25 mouse cellular contexts compared by ENCODE assay signal in genomic region chr4:76023756-76024501, GRCm38 (mm10).
DNase-seq lines count a peak whose midpoint lies in the region; ATAC-seq and TF ChIP-seq lines count a peak whose summit lies in the region.
"Had no signal": no experiment of that assay in that cellular context is flagged by ENCODE, and none has a peak within 500 bp of the region (broad histone marks: within the 10 kb centered on the region; RNA-seq: fewer than 3 reads in every experiment).

No protein-coding gene starts in this region.

- WGBS in forebrain, postnatal 0 days: 41% methylated on average over 13 of the region's 13 CpGs
- WGBS in forebrain, embryonic 10.5 days: 83% methylated on average over 13 of the region's 13 CpGs
- WGBS in lung, embryonic 16.5 days: 50% methylated on average over 13 of the region's 13 CpGs
- WGBS in neural tube, embryonic 13.5 days: 62% methylated on average over 13 of the region's 13 CpGs

- H3K4me2 ChIP-seq in forebrain, postnatal 0 days (ENCODE audit: low read depth): no peak overlapping the region
- no peak overlapping the region for H3K4me2 ChIP-seq in lung, embryonic 16.5 days (ENCODE audit: low read depth, low read length)
- no peak overlapping the region for H3K4me2 ChIP-seq in neural tube, embryonic 13.5 days
- H3K4me2 ChIP-seq: embryonic facial prominence, embryonic 13.5 days; heart, embryonic 13.5 days; hindbrain, embryonic 14.5 days had no signal

- 0 out of 2 replicates have a peak, but pooled peaks have one; percentile 18 for ATAC-seq in forebrain, postnatal 0 days
- ATAC-seq in lung, embryonic 16.5 days (ENCODE audit: low read depth): peak; percentile 91
- no peak for ATAC-seq in neural tube, embryonic 13.5 days (ENCODE audit: low read depth)
- ATAC-seq: CD4-positive, CD25-positive, alpha-beta regulatory T cell, adult 4 months; hindbrain, postnatal 0 days; inflammation-experienced regulatory T-cells, adult 6 months had no signal

- TF ChIP-seq CTCF in forebrain, postnatal 0 days (IDR thresholded peaks at IDR 0.05; ENCODE audit: low read depth): no peak

- no peaks in the 10 kb centered on the region for H3K4me1 ChIP-seq in forebrain, postnatal 0 days (ENCODE audit: insufficient read depth)
- H3K4me1 ChIP-seq in forebrain, embryonic 10.5 days: peaks cover 13% of the 10 kb centered on the region
- no peaks in the 10 kb centered on the region for H3K4me1 ChIP-seq in lung, embryonic 16.5 days (replicated peaks; ENCODE audit: control insufficient read depth, insufficient read depth, low read length)
- peaks cover 17% of the 10 kb centered on the region for H3K4me1 ChIP-seq in neural tube, embryonic 13.5 days (replicated peaks)
- H3K4me1 ChIP-seq: embryonic facial prominence, embryonic 10.5 days; embryonic facial prominence, embryonic 13.5 days; heart, embryonic 10.5 days; heart, embryonic 13.5 days had no signal

- H3K27me3 ChIP-seq in forebrain, postnatal 0 days (ENCODE audit: insufficient read depth, low read length): no peaks in the 10 kb centered on the region
- no peaks in the 10 kb centered on the region for H3K27me3 ChIP-seq in forebrain, embryonic 10.5 days (ENCODE audit: poor library complexity, severe bottlenecking)
- H3K27me3 ChIP-seq in lung, embryonic 16.5 days (ENCODE audit: control insufficient read depth, insufficient read depth, low read depth, low read length): no peaks in the 10 kb centered on the region
- H3K27me3 ChIP-seq in neural tube, embryonic 13.5 days: no peaks in the 10 kb centered on the region
- H3K27me3 ChIP-seq: embryonic facial prominence, embryonic 13.5 days; heart, embryonic 13.5 days had no signal

- no peaks in the 10 kb centered on the region for H3K9me3 ChIP-seq in forebrain, postnatal 0 days (ENCODE audit: low read length)
- no peaks in the 10 kb centered on the region for H3K9me3 ChIP-seq in forebrain, embryonic 10.5 days
- no peaks in the 10 kb centered on the region for H3K9me3 ChIP-seq in lung, embryonic 16.5 days (ENCODE audit: control insufficient read depth, low read length)
- H3K9me3 ChIP-seq in neural tube, embryonic 13.5 days: no peaks in the 10 kb centered on the region
- H3K9me3 ChIP-seq: embryonic facial prominence, embryonic 10.5 days; embryonic facial prominence, embryonic 13.5 days; heart, embryonic 10.5 days; heart, embryonic 13.5 days had no signal

- no peak overlapping the region for H3K27ac ChIP-seq in forebrain, postnatal 0 days (ENCODE audit: low read depth, low read length)
- H3K27ac ChIP-seq in forebrain, embryonic 10.5 days: no peak overlapping the region
- H3K27ac ChIP-seq in lung, embryonic 16.5 days (ENCODE audit: low read length): peak overlapping the region; percentile 76
- peak overlapping the region; percentile 62 for H3K27ac ChIP-seq in neural tube, embryonic 13.5 days (replicated peaks)
- H3K27ac ChIP-seq: embryonic facial prominence, embryonic 10.5 days; embryonic facial prominence, embryonic 13.5 days; heart, adult 2 months; heart, embryonic 10.5 days; heart, embryonic 13.5 days; hindbrain, embryonic 14.5 days; hindbrain, postnatal 0 days had no signal

- H3K4me3 ChIP-seq in forebrain, postnatal 0 days (ENCODE audit: low read depth, low read length): no peak overlapping the region
- H3K4me3 ChIP-seq in forebrain, embryonic 10.5 days: no peak overlapping the region
- H3K4me3 ChIP-seq in lung, embryonic 16.5 days (ENCODE audit: low read length): no peak overlapping the region
- H3K4me3 ChIP-seq in neural tube, embryonic 13.5 days: no peak overlapping the region
- H3K4me3 ChIP-seq: embryonic facial prominence, embryonic 10.5 days; embryonic facial prominence, embryonic 13.5 days; erythroblast, embryonic 14.5 days; heart, adult 2 months; heart, embryonic 10.5 days; heart, embryonic 13.5 days had no signal

- no peak overlapping the region for H3K9ac ChIP-seq in forebrain, postnatal 0 days
- H3K9ac ChIP-seq in lung, embryonic 16.5 days (ENCODE audit: low read length): no peak overlapping the region
- no peak overlapping the region for H3K9ac ChIP-seq in neural tube, embryonic 13.5 days
- H3K9ac ChIP-seq: embryonic facial prominence, embryonic 13.5 days; heart, embryonic 13.5 days; hindbrain, embryonic 14.5 days had no signal

- DNase-seq in forebrain, postnatal 0 days: no peak
- DNase-seq in forebrain, embryonic 10.5 days (ENCODE audit: extremely low spot score, low spot score): no peak
- DNase-seq in lung, postnatal 4 days: no peak
- no peak for DNase-seq in neural tube, embryonic 10.5 days (ENCODE audit: extremely low spot score, low spot score)
- DNase-seq: cerebellum, adult 11-12 months; cerebellum, adult 8-10 months; cerebellum, postnatal 10 days; cerebellum, postnatal 36 days; embryo, embryonic 11 days; gastrocnemius, postnatal 10 days; gastrocnemius, postnatal 36 days; heart, adult 2 months; heart, postnatal 14 days; heart, postnatal 4 days had no signal

- H3K36me3 ChIP-seq in forebrain, postnatal 0 days (ENCODE audit: insufficient read depth): no peaks in the 10 kb centered on the region
- H3K36me3 ChIP-seq in forebrain, embryonic 10.5 days (replicated peaks): no peaks in the 10 kb centered on the region
- H3K36me3 ChIP-seq in lung, embryonic 16.5 days (ENCODE audit: control insufficient read depth, insufficient read depth, low read length): no peaks in the 10 kb centered on the region
- no peaks in the 10 kb centered on the region for H3K36me3 ChIP-seq in neural tube, embryonic 13.5 days
- H3K36me3 ChIP-seq: embryonic facial prominence, embryonic 10.5 days; heart, embryonic 10.5 days; heart, embryonic 13.5 days had no signal

Comparison
In these comparisons a context has a peak if more than half of its experiments do, and no peak if none do; other contexts are left out.
1. H3K27ac ChIP-seq: peak in lung, embryonic 16.5 days (single experiment) and neural tube, embryonic 13.5 days (single experiment); none in forebrain, postnatal 0 days (single experiment) and forebrain, embryonic 10.5 days (single experiment).